Mouse (Mus musculus): ENCODE data around the gene Dnajc5. TPM values are rescaled to one million over a fixed set of nuclear protein-coding genes. Genes with fewer than 3 reads are reported as not detected.

The Dnajc5 gene
- polyA plus RNA-seq, 1 experiment = 95.2 TPM

GRCm38 (mm10) chr2:181572921-181573920 lies 52.9 kb downstream of the Dnajc5 start:
- no peak for DNase-seq (ENCODE audit: low read depth)

GRCm38 (mm10) chr2:181573961-181574360 lies 53.7 kb downstream of the Dnajc5 start:
- no peak for DNase-seq (ENCODE audit: low read depth)

DNA sequence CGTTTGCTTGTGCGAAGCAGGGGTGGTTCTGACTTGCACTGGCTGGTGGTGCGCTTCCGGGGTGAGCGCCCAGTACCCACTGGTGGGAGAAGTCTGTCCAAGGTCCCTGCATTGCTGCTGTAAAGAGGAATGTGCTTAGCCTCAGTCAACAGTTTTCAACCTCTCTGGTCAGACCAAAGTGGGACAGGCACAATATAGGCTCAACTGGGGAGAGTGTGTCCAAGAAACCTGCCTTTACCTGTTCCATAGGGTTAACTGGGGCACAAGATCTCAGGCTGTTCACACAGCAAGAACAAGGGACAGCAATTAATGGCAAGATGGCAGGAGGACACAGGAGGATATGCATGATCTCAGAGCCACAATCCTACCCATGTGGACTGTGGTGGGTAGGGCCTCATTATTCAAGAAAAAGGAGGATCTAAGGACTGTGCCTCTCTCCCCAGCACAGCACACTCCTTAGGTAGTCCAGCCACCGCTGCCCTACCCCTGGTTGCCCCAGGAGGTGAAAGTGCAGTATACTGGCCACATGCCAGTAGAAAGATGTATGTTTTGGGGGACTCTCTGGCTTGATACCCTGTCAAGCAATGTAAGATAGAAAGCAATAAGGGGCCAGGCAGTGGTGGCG lies 54.7 kb downstream of the Dnajc5 start:
- no peak for DNase-seq (ENCODE audit: low read depth)

DNA sequence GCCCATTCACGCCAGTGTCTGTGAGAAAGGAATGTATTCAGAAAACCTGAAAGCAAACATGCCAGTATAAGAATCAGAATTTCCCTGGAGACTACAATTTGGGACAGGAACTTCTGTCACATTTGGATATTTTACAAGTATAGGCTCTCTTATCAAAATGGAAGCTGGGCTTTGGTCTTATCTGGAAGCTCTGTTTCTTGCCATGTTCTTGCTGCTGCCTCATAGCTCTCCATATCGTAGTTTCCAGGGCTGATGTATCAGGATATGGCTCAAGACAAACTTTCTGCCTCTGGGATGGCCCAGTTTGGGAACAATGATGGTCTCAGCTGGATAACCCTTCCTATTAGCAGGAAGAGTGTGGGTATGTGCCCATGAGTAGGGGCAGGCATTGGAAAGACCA lies 56.3 kb downstream of the Dnajc5 start:
- DNase-seq (ENCODE audit: low read depth) = no peak

DNA sequence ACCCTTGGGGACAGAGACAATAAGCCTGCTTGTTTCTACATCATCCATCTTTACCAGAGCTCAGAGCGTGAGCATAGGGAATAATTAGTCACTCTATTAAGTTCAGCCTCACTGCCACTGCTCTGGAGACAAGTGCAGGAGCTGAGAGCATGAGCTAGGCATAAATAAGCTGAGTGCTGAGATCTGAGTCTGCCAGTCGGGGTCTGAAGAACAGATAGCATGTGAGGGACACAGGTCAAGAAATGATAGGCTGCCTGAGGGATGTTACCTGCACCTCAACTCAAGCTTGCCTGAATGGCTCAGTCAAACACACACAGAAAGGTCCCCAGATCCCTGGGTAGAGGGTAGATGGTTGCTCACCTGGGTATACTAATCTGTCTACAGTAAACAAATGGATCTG lies 56.8 kb downstream of the Dnajc5 start:
- DNase-seq (ENCODE audit: low read depth) = no peak

- DNase-seq (ENCODE audit: low read depth) = no peak
These were observed 57.8 kb downstream of the Dnajc5 start for GRCm38 (mm10) chr2:181577981-181578581.

GRCm38 (mm10) chr2:181578790-181579618 lies 58.7 kb downstream of the Dnajc5 start:
- no peak for DNase-seq (ENCODE audit: low read depth)

- DNase-seq (ENCODE audit: low read depth) = no peak
These were observed 59.4 kb downstream of the Dnajc5 start for GRCm38 (mm10) chr2:181579681-181580080.

DNA sequence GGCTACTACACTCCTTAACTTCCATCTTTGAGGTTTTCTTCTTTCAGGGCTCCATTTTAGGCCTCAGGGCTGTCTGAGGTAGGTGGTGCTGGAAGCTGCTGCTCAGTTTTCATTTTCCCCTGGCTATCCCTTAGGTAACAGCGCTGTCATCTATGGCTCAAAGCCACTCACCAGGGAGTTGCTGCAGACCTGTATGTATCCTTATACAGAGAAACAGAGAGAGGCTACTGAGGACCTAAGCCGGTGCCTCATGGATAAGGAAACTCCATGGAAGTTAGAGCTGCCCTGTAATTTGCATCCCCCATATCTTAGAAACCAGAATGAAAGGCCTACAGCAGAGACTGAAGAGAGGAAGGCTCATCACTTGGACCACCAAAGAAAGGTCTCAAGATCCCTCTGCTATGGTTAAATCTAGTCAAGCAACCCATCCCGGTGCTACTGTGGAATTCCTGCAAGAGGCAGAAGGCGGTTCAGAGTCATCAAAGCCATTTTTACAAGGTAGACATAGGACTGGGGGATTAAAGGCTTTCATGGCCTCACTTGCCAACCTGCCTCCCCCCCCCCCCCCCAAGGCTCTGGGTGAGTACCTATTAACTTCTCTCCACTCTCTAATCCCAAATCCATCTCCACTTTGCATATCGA lies 60.0 kb downstream of the Dnajc5 start:
- DNase-seq (ENCODE audit: low read depth) = no peak

DNA sequence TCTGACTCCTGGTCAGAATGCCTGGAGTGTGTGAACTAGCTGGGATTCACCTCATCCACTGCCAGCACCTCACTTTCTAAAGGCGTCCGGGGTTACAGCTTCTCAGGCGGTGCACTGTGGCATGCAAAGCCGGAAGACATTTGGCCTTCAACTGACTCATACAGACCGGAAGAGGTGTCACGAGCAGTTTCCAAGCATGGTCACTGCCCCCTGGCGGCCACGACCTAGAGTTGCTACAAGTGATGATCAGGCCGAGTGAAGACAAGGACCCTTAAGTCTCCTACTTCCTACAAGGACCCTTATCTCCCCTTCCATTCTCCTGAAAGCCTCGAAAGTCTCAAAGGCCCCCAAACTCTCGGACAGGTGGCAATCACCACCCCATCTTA lies 60.7 kb downstream of the Dnajc5 start:
- no peak for DNase-seq (ENCODE audit: low read depth)

DNA sequence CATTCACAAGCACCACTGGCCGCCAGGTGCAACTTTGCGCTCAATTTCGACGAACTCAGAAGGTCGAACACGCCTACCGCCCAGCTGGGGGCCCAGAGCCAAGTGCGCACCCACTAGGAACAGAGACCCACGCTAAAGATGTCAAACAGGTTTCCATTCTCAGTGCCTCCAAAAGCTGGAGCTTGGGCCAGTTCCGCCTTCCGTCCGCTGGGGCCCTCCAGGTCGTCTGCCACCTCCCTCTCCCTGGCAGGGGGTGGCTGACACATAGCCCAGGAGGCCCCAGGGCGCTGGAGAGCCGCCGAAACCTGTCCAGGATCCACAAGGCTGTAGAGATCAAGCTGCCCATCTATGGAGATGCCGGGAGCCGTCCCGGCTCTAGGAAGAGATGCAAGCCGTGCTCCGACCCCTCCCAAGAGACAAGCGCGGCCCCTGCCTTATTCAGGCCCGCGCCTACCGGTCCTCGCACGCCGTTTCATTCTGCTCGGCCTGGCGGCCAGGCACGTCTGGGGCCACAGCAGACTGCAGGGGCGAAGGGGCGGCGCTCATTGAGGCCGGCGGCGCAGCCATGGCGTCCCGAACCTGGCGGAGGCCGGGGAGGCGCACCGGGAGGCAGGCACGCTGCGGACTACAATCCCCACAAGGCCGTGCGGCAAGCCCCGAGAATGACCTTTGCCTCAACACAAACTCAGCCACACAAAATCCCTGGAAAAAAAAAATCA lies 61.3 kb downstream of the Dnajc5 start:
- no peak for DNase-seq (ENCODE audit: low read depth)

- no peak for DNase-seq (ENCODE audit: low read depth)
These were observed 62.1 kb downstream of the Dnajc5 start for GRCm38 (mm10) chr2:181582358-181582757.

DNA sequence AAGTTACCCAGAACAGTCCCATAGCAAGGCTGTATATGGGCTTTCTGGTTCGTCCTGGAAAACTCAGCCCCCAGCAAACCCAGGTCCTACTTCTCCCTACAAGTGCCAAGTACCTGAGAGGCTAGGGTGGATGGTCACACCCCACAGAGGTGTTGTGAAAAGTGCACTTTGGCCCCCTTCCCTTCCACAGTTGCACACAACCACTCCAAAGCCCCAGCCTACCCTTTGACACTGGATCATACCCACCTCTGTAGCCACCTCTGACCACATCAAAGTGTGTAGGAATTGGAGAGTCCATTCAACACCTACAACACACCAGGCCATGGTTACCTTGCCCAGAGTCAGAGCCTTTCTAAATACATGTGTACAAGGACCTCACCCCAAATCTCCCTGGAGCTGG lies 62.7 kb downstream of the Dnajc5 start:
- DNase-seq (ENCODE audit: low read depth) = no peak

GRCm38 (mm10) chr2:181583460-181584257 lies 63.4 kb downstream of the Dnajc5 start:
- DNase-seq (ENCODE audit: low read depth) = no peak

- no peak for DNase-seq (ENCODE audit: low read depth)
These were observed 64.2 kb downstream of the Dnajc5 start, which contains the start of gene Uckl1 for GRCm38 (mm10) chr2:181584411-181584942. Gene Uckl1, minus strand, starts transcription at chr2:181584892.

DNA sequence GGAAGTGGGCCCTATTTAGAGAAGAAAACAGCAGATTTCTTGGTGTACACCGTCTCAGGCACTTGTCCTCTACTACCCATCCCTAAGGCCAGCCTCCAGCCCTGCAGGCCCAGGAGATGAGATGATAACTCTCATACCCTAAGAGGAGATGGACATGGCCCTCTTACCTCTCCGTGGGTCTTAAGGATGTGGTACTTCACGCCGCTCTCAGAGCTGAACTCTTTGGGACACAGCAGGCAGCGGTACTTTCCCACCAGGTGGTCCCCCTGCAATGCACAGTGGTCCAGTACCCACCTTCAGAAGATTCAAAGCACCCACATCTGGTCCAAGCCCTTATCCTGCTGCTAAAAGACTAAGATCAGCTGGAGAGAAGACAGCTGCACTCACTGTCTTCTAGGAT lies 65.2 kb downstream of the Dnajc5 start:
- no peak for DNase-seq (ENCODE audit: low read depth)

GRCm38 (mm10) chr2:181586124-181586523 lies 65.8 kb downstream of the Dnajc5 start:
- DNase-seq (ENCODE audit: low read depth) = no peak

GRCm38 (mm10) chr2:181587796-181588195 lies 67.5 kb downstream of the Dnajc5 start:
- no peak for DNase-seq (ENCODE audit: low read depth)

- DNase-seq (ENCODE audit: low read depth) = no peak
These were observed 68.0 kb downstream of the Dnajc5 start for GRCm38 (mm10) chr2:181588229-181588780.
